Mouse (Mus musculus) erythroblast, embryonic 14.5 days (primary cell): ENCODE measurements around the gene Nucb2.

Source experiments
- GATA1 ChIP-seq: IDR thresholded peaks from 2 replicates; pipeline ENCODE4 v1.6.1; 2012; ENCODE audit warnings: low read length, inconsistent platforms, mixed read lengths
- TAL1 ChIP-seq: IDR thresholded peaks from 3 replicates; pipeline ENCODE4 v1.6.1; 2012; ENCODE audit warnings: low read length, inconsistent platforms, mixed read lengths

- TF ChIP-seq GATA1 (no peak), TAL1 (no peak)
These were observed 25.6 kb downstream of the Nucb2 start for GRCm38 (mm10) chr7:116529793-116530192.
